Mouse (Mus musculus): Measurements from ENCODE around the gene Hsf4. TPM values are rescaled to one million over a fixed set of nuclear protein-coding genes. Genes with fewer than 3 reads are reported as not detected.

The Hsf4 gene
- polyA plus RNA-seq, 1 experiment from 2014 or later = not detected

GRCm38 (mm10) chr8:105299962-105300361, 30.4 kb downstream of the Hsf4 start:
- no peak overlapping the region for H3K9ac ChIP-seq (ENCODE audit: low read length)
- H3K9me3 ChIP-seq (ENCODE audit: control insufficient read depth, low read length) = no peaks in the 10 kb centered on the region
- WGBS = 91% methylated on average over 8 of the region's 8 CpGs
- H3K4me2 ChIP-seq (ENCODE audit: low read depth, severe bottlenecking) = no peak overlapping the region
- peaks cover 10% of the 10 kb centered on the region for H3K4me1 ChIP-seq (ENCODE audit: control insufficient read depth, insufficient read depth, low read length)
- H3K36me3 ChIP-seq (ENCODE audit: control insufficient read depth, insufficient read depth, low read length) = peaks cover 22% of the 10 kb centered on the region; the same call in 1 of the 2 replicates
- ATAC-seq (ENCODE audit: insufficient number of reproducible peaks, low FRiP score, low TSS enrichment, low read depth) (no peak), DNase-seq (ENCODE audit: low spot score) (no peak)
- no peak overlapping the region for H3K4me3 ChIP-seq (ENCODE audit: low read depth, low read length)
- H3K27me3 ChIP-seq (ENCODE audit: control insufficient read depth, insufficient read depth, low read length) = no peaks in the 10 kb centered on the region
- H3K27ac ChIP-seq (replicated peaks; ENCODE audit: low read depth, low read length) = no peak overlapping the region

GRCm38 (mm10) chr8:105303396-105303795, 33.8 kb downstream of the Hsf4 start:
- no peak overlapping the region for H3K4me3 ChIP-seq (ENCODE audit: low read depth, low read length)
- no peak for ATAC-seq (ENCODE audit: insufficient number of reproducible peaks, low FRiP score, low TSS enrichment, low read depth)
- H3K4me1 ChIP-seq (ENCODE audit: control insufficient read depth, insufficient read depth, low read length) = peaks cover 18% of the 10 kb centered on the region
- no peaks in the 10 kb centered on the region for H3K27me3 ChIP-seq (ENCODE audit: control insufficient read depth, insufficient read depth, low read length)
- H3K9me3 ChIP-seq (ENCODE audit: control insufficient read depth, low read length) = no peaks in the 10 kb centered on the region
- no peak for DNase-seq (ENCODE audit: low spot score)
- WGBS = 92% methylated on average over 8 of the region's 8 CpGs
- H3K9ac ChIP-seq (ENCODE audit: low read length) = no peak overlapping the region
- peaks cover 26% of the 10 kb centered on the region for H3K36me3 ChIP-seq (ENCODE audit: control insufficient read depth, insufficient read depth, low read length)
- no peak overlapping the region for H3K4me2 ChIP-seq (ENCODE audit: low read depth, severe bottlenecking)
- no peak overlapping the region for H3K27ac ChIP-seq (replicated peaks; ENCODE audit: low read depth, low read length)

GRCm38 (mm10) chr8:105303874-105304273, 34.3 kb downstream of the Hsf4 start:
- 85% methylated on average over 9 of the region's 9 CpGs for WGBS
- DNase-seq (ENCODE audit: low spot score) (no peak), ATAC-seq (ENCODE audit: insufficient number of reproducible peaks, low FRiP score, low TSS enrichment, low read depth) (no peak)
- H3K36me3 ChIP-seq (ENCODE audit: control insufficient read depth, insufficient read depth, low read length) = peaks cover 31% of the 10 kb centered on the region
- H3K4me2 ChIP-seq (ENCODE audit: low read depth, severe bottlenecking) = no peak overlapping the region
- no peak overlapping the region for H3K4me3 ChIP-seq (ENCODE audit: low read depth, low read length)
- no peaks in the 10 kb centered on the region for H3K27me3 ChIP-seq (ENCODE audit: control insufficient read depth, insufficient read depth, low read length)
- no peaks in the 10 kb centered on the region for H3K9me3 ChIP-seq (ENCODE audit: control insufficient read depth, low read length)
- no peak overlapping the region for H3K27ac ChIP-seq (replicated peaks; ENCODE audit: low read depth, low read length)
- peaks cover 13% of the 10 kb centered on the region for H3K4me1 ChIP-seq (ENCODE audit: control insufficient read depth, insufficient read depth, low read length)
- H3K9ac ChIP-seq (ENCODE audit: low read length) = no peak overlapping the region

- H3K4me1 ChIP-seq (ENCODE audit: control insufficient read depth, insufficient read depth, low read length) = peaks cover 12% of the 10 kb centered on the region
- no peaks in the 10 kb centered on the region for H3K9me3 ChIP-seq (ENCODE audit: control insufficient read depth, low read length)
- 0 out of 2 replicates have a peak overlapping the region, but pooled peaks have one; percentile 21 for H3K27ac ChIP-seq (replicated peaks; ENCODE audit: low read depth, low read length)
- no peak overlapping the region for H3K4me3 ChIP-seq (ENCODE audit: low read depth, low read length)
- ATAC-seq (ENCODE audit: insufficient number of reproducible peaks, low FRiP score, low TSS enrichment, low read depth) (no peak), DNase-seq (ENCODE audit: low spot score) (no peak)
- peaks cover 31% of the 10 kb centered on the region for H3K36me3 ChIP-seq (ENCODE audit: control insufficient read depth, insufficient read depth, low read length)
- WGBS = 74% methylated on average over 9 of the region's 9 CpGs
- no peak overlapping the region for H3K4me2 ChIP-seq (ENCODE audit: low read depth, severe bottlenecking)
- H3K27me3 ChIP-seq (ENCODE audit: control insufficient read depth, insufficient read depth, low read length) = no peaks in the 10 kb centered on the region
- H3K9ac ChIP-seq (ENCODE audit: low read length) = no peak overlapping the region
Observed at GRCm38 (mm10) chr8:105304325-105305210, 35.0 kb downstream of the Hsf4 start.

GRCm38 (mm10) chr8:105305211-105306145, 35.9 kb downstream of the Hsf4 start, which contains the start of gene Elmo3:
TSS of gene Elmo3 (plus strand) at chr8:105305601.
- no peaks in the 10 kb centered on the region for H3K27me3 ChIP-seq (ENCODE audit: control insufficient read depth, insufficient read depth, low read length)
- peak within 1 kb of the TSS; percentile 52; the same call in 1 of the 2 replicates for H3K27ac ChIP-seq (replicated peaks; ENCODE audit: low read depth, low read length)
- H3K9me3 ChIP-seq (ENCODE audit: control insufficient read depth, low read length) = no peaks in the 10 kb centered on the region
- H3K9ac ChIP-seq (ENCODE audit: low read length) = peak within 1 kb of the TSS; percentile 48; the same call in 1 of the 2 replicates
- H3K4me3 ChIP-seq (ENCODE audit: low read depth, low read length) = peak within 1 kb of the TSS; percentile 15
- H3K4me2 ChIP-seq (ENCODE audit: low read depth, severe bottlenecking) = peak within 1 kb of the TSS; percentile 58
- DNase-seq (ENCODE audit: low spot score) (peak; percentile 75), ATAC-seq (ENCODE audit: insufficient number of reproducible peaks, low FRiP score, low TSS enrichment, low read depth) (peak; percentile 40; the same call in 1 of the 2 replicates)
- H3K4me1 ChIP-seq (ENCODE audit: control insufficient read depth, insufficient read depth, low read length) = peaks cover 12% of the 10 kb centered on the region
- H3K36me3 ChIP-seq (ENCODE audit: control insufficient read depth, insufficient read depth, low read length) = peaks cover 24% of the 10 kb centered on the region
- WGBS = 7% methylated on average over 29 of the region's 30 CpGs

- DNase-seq (ENCODE audit: low spot score) = peak; percentile 33
- peak overlapping the region; percentile 52; the same call in 1 of the 2 replicates for H3K27ac ChIP-seq (replicated peaks; ENCODE audit: low read depth, low read length)
- peak; percentile 13; the same call in 1 of the 2 replicates for ATAC-seq (ENCODE audit: insufficient number of reproducible peaks, low FRiP score, low TSS enrichment, low read depth)
- H3K9ac ChIP-seq (ENCODE audit: low read length) = 0 out of 2 replicates have a peak overlapping the region, but pooled peaks have one; percentile 48
- peaks cover 18% of the 10 kb centered on the region for H3K36me3 ChIP-seq (ENCODE audit: control insufficient read depth, insufficient read depth, low read length)
- peak overlapping the region; percentile 15 for H3K4me3 ChIP-seq (ENCODE audit: low read depth, low read length)
- WGBS = 47% methylated on average over 5 of the region's 5 CpGs
- no peaks in the 10 kb centered on the region for H3K9me3 ChIP-seq (ENCODE audit: control insufficient read depth, low read length)
- peak overlapping the region; percentile 58 for H3K4me2 ChIP-seq (ENCODE audit: low read depth, severe bottlenecking)
- no peaks in the 10 kb centered on the region for H3K27me3 ChIP-seq (ENCODE audit: control insufficient read depth, insufficient read depth, low read length)
- peaks cover 12% of the 10 kb centered on the region for H3K4me1 ChIP-seq (ENCODE audit: control insufficient read depth, insufficient read depth, low read length)
Observed at GRCm38 (mm10) chr8:105306146-105306691, 36.6 kb downstream of the Hsf4 start.

- Histone ChIP-seq H3K27me3 (ENCODE audit: control insufficient read depth, insufficient read depth, low read length) (no peaks in the 10 kb centered on the region), H3K36me3 (ENCODE audit: control insufficient read depth, insufficient read depth, low read length) (peaks cover 15% of the 10 kb centered on the region), H3K9ac (ENCODE audit: low read length) (no peak overlapping the region), H3K4me2 (ENCODE audit: low read depth, severe bottlenecking) (no peak overlapping the region), H3K27ac (replicated peaks; ENCODE audit: low read depth, low read length) (no peak overlapping the region), H3K4me1 (ENCODE audit: control insufficient read depth, insufficient read depth, low read length) (peaks cover 12% of the 10 kb centered on the region), H3K4me3 (ENCODE audit: low read depth, low read length) (no peak overlapping the region), H3K9me3 (ENCODE audit: control insufficient read depth, low read length) (no peaks in the 10 kb centered on the region)
- ATAC-seq (ENCODE audit: insufficient number of reproducible peaks, low FRiP score, low TSS enrichment, low read depth) (no peak), DNase-seq (ENCODE audit: low spot score) (no peak)
- WGBS = 94% methylated on average over 13 of the region's 13 CpGs
Observed at GRCm38 (mm10) chr8:105307670-105308069, 38.1 kb downstream of the Hsf4 start.

- no peak for DNase-seq (ENCODE audit: low spot score)
- no peak overlapping the region for H3K9ac ChIP-seq (ENCODE audit: low read length)
- H3K9me3 ChIP-seq (ENCODE audit: control insufficient read depth, low read length) = no peaks in the 10 kb centered on the region
- H3K27ac ChIP-seq (replicated peaks; ENCODE audit: low read depth, low read length) = no peak overlapping the region
- WGBS = 95% methylated on average over 10 of the region's 10 CpGs
- no peak overlapping the region for H3K4me3 ChIP-seq (ENCODE audit: low read depth, low read length)
- peaks cover 12% of the 10 kb centered on the region for H3K4me1 ChIP-seq (ENCODE audit: control insufficient read depth, insufficient read depth, low read length)
- peaks cover 17% of the 10 kb centered on the region for H3K36me3 ChIP-seq (ENCODE audit: control insufficient read depth, insufficient read depth, low read length)
- no peaks in the 10 kb centered on the region for H3K27me3 ChIP-seq (ENCODE audit: control insufficient read depth, insufficient read depth, low read length)
- ATAC-seq (ENCODE audit: insufficient number of reproducible peaks, low FRiP score, low TSS enrichment, low read depth) = no peak
- no peak overlapping the region for H3K4me2 ChIP-seq (ENCODE audit: low read depth, severe bottlenecking)
Observed at GRCm38 (mm10) chr8:105308428-105308827, 38.8 kb downstream of the Hsf4 start.

All from limb, embryonic 11.5 days (tissue).